Mouse (Mus musculus) left cerebral cortex, postnatal 10 days (tissue): ENCODE measurements at regions not wholly inside any gene's neighbourhood (a gene's known extent, or its start where the extent isn't known, plus 50 kb on each side); places are given as distances from the start of the nearest gene placed in this dataset.

ENCODE experiments used
- DNase-seq, 2 experiments: peaks; one replicate each; pipeline ENCODE4 v3.0.0; 2021 to 2022; ENCODE audit warnings: low spot score in 2 of 2, mixed read lengths in 1 of 2; ENCODE audit errors: extremely low spot score in 1 of 2
- intact Hi-C: fragments of 180-260 bp; cut with DNase I; formaldehyde crosslinking; loops from one replicate; pipeline ENCODE4 v1.15.1; 2025

- intact Hi-C loops = no loop called here
- no peak for DNase-seq
Measured at GRCm38 (mm10) chr13:102072366-102072765, 304.3 kb upstream of the Pik3r1 start.

DNA sequence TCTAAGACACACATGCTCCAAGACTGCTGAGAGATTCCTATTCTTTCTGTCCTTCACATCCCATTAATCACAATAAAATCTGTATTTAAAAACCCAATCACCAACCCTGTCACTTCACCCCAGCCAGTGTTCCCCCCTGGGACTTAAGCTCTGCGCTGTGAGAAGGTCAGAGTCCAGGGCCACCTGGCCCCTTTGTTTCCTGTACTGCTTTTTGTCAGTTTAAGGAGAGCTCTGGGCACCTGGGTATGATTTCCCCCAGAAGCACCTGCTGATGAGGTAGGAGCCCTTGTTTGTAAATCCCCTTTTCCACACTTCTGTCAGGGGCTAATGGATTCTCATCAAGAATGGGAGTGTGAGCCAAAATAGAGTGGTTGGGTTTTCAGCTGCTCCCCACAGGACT lies 319.7 kb upstream of the Pik3r1 start:
- DNase-seq = no peak
- intact Hi-C loops = no loop called here

DNA sequence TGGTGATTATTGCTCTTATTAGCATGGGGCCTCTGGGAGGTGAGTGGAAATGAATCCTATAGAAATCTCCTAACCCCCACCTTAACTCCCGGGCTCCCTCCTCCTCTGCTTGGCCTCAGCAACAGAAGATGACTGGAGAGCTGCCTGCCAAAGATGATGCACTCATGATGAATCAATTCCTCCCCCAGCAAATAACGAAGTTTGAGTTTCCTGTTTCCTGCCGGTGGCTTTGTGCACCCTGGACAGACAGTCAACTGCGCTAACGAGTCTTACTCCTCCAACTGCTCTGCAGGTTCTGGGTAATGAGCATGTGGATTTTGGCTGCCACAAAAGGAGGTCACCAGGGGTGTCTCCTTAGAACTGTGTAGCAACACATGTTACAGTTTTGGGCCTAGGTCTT lies 321.5 kb upstream of the Pik3r1 start:
- DNase-seq = no peak
- intact Hi-C loops = no loop called here

DNA sequence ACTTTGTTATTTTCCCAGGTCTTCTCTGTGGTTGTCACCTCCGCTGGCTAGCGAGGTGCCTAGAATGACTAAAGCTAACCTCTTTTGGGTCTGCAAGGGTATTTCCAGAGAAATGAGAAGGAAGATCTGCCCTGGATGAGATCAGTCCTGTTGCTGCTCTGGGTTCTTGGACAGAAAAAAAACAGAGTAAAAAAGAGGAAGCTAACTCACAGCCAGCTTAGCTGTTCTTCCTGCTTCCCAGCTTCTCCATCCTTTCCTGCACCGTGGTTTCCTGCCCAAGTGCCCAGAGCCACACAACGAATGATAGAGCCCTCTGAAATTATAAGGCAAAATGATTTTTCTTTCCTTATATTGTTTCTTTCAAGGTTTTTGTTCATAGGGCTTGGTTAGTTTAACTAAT lies 326.2 kb upstream of the Pik3r1 start:
- intact Hi-C loops = no loop called here
- no peak for DNase-seq

GRCm38 (mm10) chr13:102103161-102103560 lies 335.1 kb upstream of the Pik3r1 start:
- intact Hi-C loops = no loop called here
- no peak for DNase-seq

GRCm38 (mm10) chr13:102106188-102106587 lies 338.2 kb upstream of the Pik3r1 start:
- intact Hi-C loops = no loop called here
- DNase-seq = no peak

DNA sequence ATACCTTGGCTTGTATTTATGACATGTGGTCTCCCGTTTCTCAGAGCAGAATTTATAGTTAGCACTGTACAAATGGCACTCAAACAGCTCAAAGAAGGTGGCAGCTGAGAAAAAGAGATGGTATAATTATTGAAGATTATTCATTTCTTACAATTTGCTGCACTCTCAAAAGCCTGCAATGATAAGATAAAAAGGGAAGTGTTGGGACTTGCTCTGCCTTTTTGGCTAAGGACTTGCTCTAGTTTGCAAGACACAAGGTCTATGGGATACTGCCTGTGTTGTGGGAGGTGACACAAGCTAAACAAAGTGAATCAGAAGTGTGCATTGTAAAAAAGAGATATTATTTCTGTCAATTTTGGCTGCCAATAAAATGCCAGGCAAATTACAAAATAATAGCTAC lies 340.2 kb upstream of the Pik3r1 start:
- no peak for DNase-seq
- intact Hi-C loops = no loop called here

- no peak for DNase-seq
- intact Hi-C loops = no loop called here
Measured at GRCm38 (mm10) chr13:102108916-102109315, 340.9 kb upstream of the Pik3r1 start.

- DNase-seq = no peak
- intact Hi-C loops = no loop called here
Measured at GRCm38 (mm10) chr13:102113941-102114340, 345.9 kb upstream of the Pik3r1 start.

DNA sequence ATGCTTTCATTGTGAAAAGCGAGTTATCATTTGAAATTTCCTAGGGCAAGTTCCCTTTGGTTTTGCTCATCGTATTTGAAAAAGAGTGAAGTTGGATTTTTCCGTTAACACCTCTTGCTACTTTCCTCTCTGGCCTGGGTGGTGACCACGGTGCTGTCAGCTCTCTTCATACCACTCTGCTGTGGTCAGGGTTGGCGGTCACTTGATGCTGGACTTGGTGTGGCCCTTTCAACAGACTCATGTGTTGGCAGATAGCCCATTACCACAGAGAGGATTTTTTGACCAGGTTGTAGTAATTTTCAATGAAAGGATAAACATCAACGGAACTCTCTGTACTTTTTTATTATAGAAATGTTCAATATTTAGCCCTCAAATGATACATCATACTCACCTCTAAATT lies 354.3 kb upstream of the Pik3r1 start:
- DNase-seq = no peak
- intact Hi-C loops = no loop called here

GRCm38 (mm10) chr13:102127933-102128430 lies 360.0 kb upstream of the Pik3r1 start:
- intact Hi-C loops = no loop called here
- DNase-seq = no peak

GRCm38 (mm10) chr13:102131459-102131858 lies 363.4 kb upstream of the Pik3r1 start:
- intact Hi-C loops = no loop called here
- DNase-seq = no peak

- intact Hi-C loops = no loop called here
- DNase-seq = no peak
Measured at GRCm38 (mm10) chr13:102132154-102132553, 364.1 kb upstream of the Pik3r1 start.

DNA sequence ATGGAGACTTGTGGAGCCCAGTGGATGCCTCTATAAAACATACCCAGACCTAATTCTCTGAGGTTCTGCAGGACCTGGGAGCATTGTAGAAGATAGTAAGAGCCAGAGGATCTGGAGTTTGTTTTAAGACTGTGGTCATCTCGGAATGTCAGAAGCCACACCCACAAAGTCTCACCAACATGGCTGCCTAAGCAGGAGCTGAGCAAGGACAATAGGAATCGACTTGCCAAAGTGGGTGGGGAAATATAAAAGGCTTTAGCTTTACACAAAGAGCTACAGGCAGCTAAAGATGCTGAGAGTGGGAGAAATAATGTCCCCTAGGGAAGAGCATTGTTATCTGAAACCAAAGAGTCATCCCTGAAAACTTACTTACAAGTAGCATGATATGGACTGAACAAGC lies 364.7 kb upstream of the Pik3r1 start:
- intact Hi-C loops = no loop called here
- DNase-seq = no peak

DNA sequence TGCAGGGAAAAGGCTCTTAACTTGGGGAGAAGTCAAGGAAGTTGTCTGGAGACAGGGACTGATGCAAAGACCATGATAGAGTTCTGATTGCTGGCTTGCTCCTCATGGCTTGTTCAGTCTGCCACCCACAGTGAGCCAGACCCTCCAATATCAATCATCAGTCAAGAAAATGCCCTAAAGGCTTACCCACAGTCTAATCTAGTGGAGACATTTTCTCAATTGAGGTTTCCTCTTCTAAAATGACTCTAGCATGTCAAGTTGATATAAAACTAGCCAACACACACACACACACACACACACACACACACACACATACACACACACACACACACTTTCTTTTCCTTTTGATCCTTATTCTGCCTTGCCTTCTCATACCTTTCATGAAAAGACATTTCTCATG lies 367.2 kb upstream of the Pik3r1 start:
- DNase-seq = no peak
- intact Hi-C loops = no loop called here

- DNase-seq = no peak
- intact Hi-C loops = no loop called here
Measured at GRCm38 (mm10) chr13:102142986-102143385, 375.0 kb upstream of the Pik3r1 start.

GRCm38 (mm10) chr13:102143848-102144247 lies 375.8 kb upstream of the Pik3r1 start:
- intact Hi-C loops = no loop called here
- DNase-seq = no peak

- DNase-seq = no peak
- intact Hi-C loops = no loop called here
Measured at GRCm38 (mm10) chr13:102148039-102148438, 380.0 kb upstream of the Pik3r1 start.

DNA sequence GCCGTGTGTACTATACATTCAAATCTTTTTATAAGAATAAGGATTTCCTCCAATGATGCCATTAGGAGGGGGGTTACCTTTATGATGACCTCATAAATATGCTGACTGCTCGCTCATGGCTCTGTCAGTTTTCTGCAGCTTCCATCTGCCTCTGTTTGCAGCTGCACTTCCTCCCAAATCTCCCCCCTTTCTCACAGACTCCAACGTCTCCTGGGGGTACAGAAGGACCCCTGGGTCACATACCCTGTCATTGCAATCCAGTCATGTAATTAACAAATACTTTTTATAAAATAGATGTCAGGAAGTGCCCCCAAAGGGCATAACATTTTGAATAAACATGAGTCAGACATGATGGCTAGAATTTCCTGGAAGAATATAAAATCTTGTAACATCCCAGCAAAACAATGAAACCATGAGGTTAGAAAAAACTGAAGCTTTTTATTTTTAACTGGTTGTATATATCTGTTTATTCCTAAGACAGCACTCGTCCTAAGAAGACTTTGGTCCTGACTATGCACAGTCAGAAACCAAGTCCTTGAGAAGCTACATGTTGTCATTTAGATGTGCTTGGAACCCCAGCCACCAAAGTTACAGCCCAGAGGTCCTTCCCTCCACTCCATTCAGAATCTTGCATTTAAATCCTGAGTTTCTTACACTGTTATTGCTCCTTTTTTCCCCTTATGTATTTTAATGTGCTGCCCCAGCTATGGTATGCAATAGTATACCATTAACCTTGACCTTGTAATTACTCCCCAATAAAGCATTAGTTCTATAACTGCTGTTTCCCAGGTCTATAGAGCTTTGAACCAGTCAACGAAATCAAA lies 386.0 kb upstream of the Pik3r1 start:
- intact Hi-C loops = no loop called here
- no peak for DNase-seq

DNA sequence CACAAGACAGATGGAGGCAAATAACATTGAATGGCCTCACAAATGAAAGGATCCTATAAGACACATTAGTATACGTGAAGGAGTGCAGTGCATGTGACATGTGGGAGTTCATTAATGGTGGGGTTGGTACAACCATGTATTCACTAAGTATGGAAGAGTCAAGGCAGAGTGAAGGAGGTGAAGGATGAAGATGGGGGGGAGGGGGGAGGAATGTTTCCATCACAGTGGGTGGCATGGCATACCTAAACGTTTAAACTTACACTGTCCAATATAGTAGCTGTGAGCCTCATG lies 386.5 kb upstream of the Pik3r1 start:
- no peak for DNase-seq
- intact Hi-C loops = no loop called here
